Mouse (Mus musculus) ES-E14 (cell line): ENCODE results near the gene Pusl1. TPM values are rescaled to one million over a fixed set of nuclear protein-coding genes. Genes with fewer than 3 reads are reported as not detected.

Experiments used
- DNase-seq: peaks from one replicate; pipeline ENCODE4 v3.0.0-alpha.2; 2013; ENCODE audit warnings: low read depth, low spot score
- H3K27ac ChIP-seq: 2 replicates; pipeline ENCODE4 v1.5.1; 2012; ENCODE audit warnings: low read depth, mild to moderate bottlenecking, low read length, moderate library complexity, mixed read lengths; ENCODE audit not compliant: poor library complexity, insufficient read depth, severe bottlenecking
- H3K36me3 ChIP-seq: 2 replicates; pipeline ENCODE4 v1.6.1; 2012; ENCODE audit warnings: mild to moderate bottlenecking, low read length, moderate library complexity, mixed read lengths; ENCODE audit not compliant: control insufficient read depth, poor library complexity, insufficient read depth, severe bottlenecking
- H3K4me1 ChIP-seq, 2 experiments: fragments of 150-350 bp in 1 of 2; sonication (generic) in 1 of 2; 2 replicates each; pipeline ENCODE4 v1.6.1; 2012; ENCODE audit warnings: low read length in 2 of 2, mild to moderate bottlenecking in 1 of 2, mixed read lengths in 1 of 2; ENCODE audit not compliant: control insufficient read depth in 2 of 2, insufficient read depth in 2 of 2, poor library complexity in 1 of 2
- H3K4me3 ChIP-seq, 2 experiments: fragments of 150-350 bp in 1 of 2; sonication (generic) in 1 of 2; 2 replicates each; pipeline ENCODE4 v1.5.1; 2012; ENCODE audit warnings: low read length in 2 of 2, low read depth in 1 of 2, mild to moderate bottlenecking in 1 of 2, mixed read lengths in 1 of 2; ENCODE audit not compliant: insufficient read depth in 1 of 2, poor library complexity in 1 of 2, severe bottlenecking in 1 of 2
- H3K9ac ChIP-seq: 2 replicates; pipeline ENCODE4 v1.6.1; 2012; ENCODE audit warnings: low read depth, mild to moderate bottlenecking, low read length, mixed read lengths; ENCODE audit not compliant: poor library complexity, insufficient read depth, severe bottlenecking
- H3K9me3 ChIP-seq: fragments of 150-350 bp; sonication (generic); 2 replicates; pipeline ENCODE4 v1.6.1; 2012; ENCODE audit warnings: low read depth, mild to moderate bottlenecking, low read length; ENCODE audit not compliant: control insufficient read depth, insufficient read depth
- CHD2 ChIP-seq: IDR thresholded peaks from 2 replicates; pipeline ENCODE4 v1.6.1; 2014; ENCODE audit warnings: mild to moderate bottlenecking, low read depth, low read length, inconsistent platforms
- HCFC1 ChIP-seq: IDR thresholded peaks from 2 replicates; pipeline ENCODE4 v1.6.1; 2012; ENCODE audit warnings: low read length, inconsistent platforms, borderline replicate concordance; ENCODE audit not compliant: insufficient read depth
- MAFK ChIP-seq: IDR thresholded peaks from 2 replicates; pipeline ENCODE4 v1.6.1; 2014; ENCODE audit warnings: mild to moderate bottlenecking, low read depth, low read length, inconsistent platforms; ENCODE audit not compliant: insufficient read depth
- ZC3H11A ChIP-seq: IDR thresholded peaks from 2 replicates; pipeline ENCODE4 v1.6.1; 2012; ENCODE audit warnings: low read depth, mild to moderate bottlenecking, inconsistent platforms, low read length, borderline replicate concordance
- ZNF384 ChIP-seq: IDR thresholded peaks from 2 replicates; pipeline ENCODE4 v1.6.1; 2012; ENCODE audit warnings: low read depth, low read length, inconsistent platforms
- in situ Hi-C, 2 experiments: fragments of 600-800 bp; cut with MboI; formaldehyde crosslinking; loops; one replicate each; pipeline ENCODE4 v1.15.1; 2025; ENCODE audit warnings: low sequenced_read_pairs in 2 of 2, inconsistent platforms in 1 of 2; ENCODE audit not compliant: unreplicated experiment in 2 of 2
- total RNA-seq: library from RNA; depleted of rRNA; stranded (reverse); fragments of 300-350 nt; gene quantifications from 2 replicates; pipeline ENCODE4 v1.2.3, GENCODE M21; 2012

The Pusl1 gene
- total RNA-seq, 1 experiment: 62.2 TPM

DNA sequence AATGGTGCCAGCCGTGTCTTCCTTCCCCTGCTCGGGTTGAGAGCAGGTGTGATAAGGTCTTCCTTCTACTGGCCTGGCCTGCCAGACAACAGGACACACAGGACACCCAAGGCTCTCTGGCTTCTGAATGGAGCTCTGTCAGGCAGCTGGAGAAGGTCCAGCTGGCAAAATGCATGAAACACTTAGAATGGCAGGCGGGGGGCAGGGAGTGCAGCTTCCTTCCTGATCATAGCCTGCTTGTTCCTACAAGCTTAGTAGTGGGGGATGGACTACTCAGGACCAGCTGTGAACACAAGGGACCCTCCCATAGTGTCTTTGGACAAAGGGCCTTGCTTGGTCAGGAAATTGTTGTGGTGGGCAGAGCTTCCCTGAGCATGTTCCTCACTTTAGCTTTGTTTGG lies 9.6 kb upstream of the Pusl1 start:
- no peak for DNase-seq
- Histone ChIP-seq H3K4me3 (no peak overlapping the region), H3K9me3 (no peaks in the 10 kb centered on the region), H3K4me1 (no peaks in the 10 kb centered on the region), H3K9ac (no peak overlapping the region), H3K36me3 (peaks cover 35% of the 10 kb centered on the region), H3K27ac (no peak overlapping the region)
- in situ Hi-C loops: no loop called here
- TF ChIP-seq HCFC1 (no peak), MAFK (no peak), ZNF384 (no peak), CHD2 (no peak), ZC3H11A (no peak)

- H3K9ac ChIP-seq: no peak overlapping the region
- in situ Hi-C loops: no loop called here
- DNase-seq: no peak
- H3K4me1 ChIP-seq: peaks cover 0 to 6% of the 10 kb centered on the region in 2 experiments; a peak in 2 of 4 replicates
- TF ChIP-seq CHD2: no peak
- no peak for TF ChIP-seq ZNF384
- no peak for TF ChIP-seq ZC3H11A
- TF ChIP-seq MAFK: no peak
- TF ChIP-seq HCFC1: no peak
- no peaks in the 10 kb centered on the region for H3K9me3 ChIP-seq
- H3K27ac ChIP-seq: no peak overlapping the region
- no peak overlapping the region for H3K4me3 ChIP-seq
- peaks cover 32% of the 10 kb centered on the region for H3K36me3 ChIP-seq
Observed at GRCm38 (mm10) chr4:155899355-155899754, 7.8 kb upstream of the Pusl1 start.

- no peak for DNase-seq
- Histone ChIP-seq H3K9me3 (no peaks in the 10 kb centered on the region), H3K4me1 (peaks cover 8 to 13% of the 10 kb centered on the region in 2 experiments), H3K27ac (no peak overlapping the region), H3K4me3 (no peak overlapping the region), H3K9ac (no peak overlapping the region), H3K36me3 (peaks cover 32% of the 10 kb centered on the region)
- TF ChIP-seq MAFK: no peak
- in situ Hi-C loops: no loop called here
Observed at GRCm38 (mm10) chr4:155898318-155898717, 6.7 kb upstream of the Pusl1 start.

- in situ Hi-C loops: no loop called here
Observed at GRCm38 (mm10) chr4:155896461-155896860, 4.9 kb upstream of the Pusl1 start.

DNA sequence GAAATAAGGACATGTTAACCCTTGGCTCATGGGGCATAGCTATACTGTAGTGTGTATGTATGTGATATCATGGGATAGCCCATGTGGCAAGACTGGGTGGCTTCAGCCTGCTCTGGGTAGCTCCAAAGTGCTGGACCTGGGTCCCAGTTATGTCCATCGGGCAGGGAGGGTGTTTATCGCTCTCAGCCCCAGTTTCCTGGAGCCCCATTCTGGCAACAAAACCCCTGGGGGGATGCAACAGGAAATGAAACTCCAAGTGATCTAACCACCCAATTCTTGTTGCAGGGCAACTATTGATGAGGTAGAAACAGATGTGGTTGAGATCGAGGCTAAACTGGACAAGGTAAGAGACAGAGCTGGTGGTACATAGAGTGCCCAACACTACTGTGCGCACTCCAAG lies 4.2 kb upstream of the Pusl1 start:
- Histone ChIP-seq H3K9ac (no peak overlapping the region), H3K4me1 (peaks cover 12 to 14% of the 10 kb centered on the region in 2 experiments), H3K27ac (no peak overlapping the region), H3K9me3 (no peaks in the 10 kb centered on the region), H3K4me3 (peak overlapping the region in 1 of 2 experiments; percentile 72; a peak in 1 of 4 replicates), H3K36me3 (peaks cover 11% of the 10 kb centered on the region; the same call in 1 of the 2 replicates)
- TF ChIP-seq HCFC1 (no peak), CHD2 (no peak), MAFK (no peak), ZC3H11A (no peak), ZNF384 (no peak)
- in situ Hi-C loops: no loop called here
- no peak for DNase-seq

More at GRCm38 (mm10) chr4:155896461-155896860, 4.9 kb upstream of the Pusl1 start:
- TF ChIP-seq MAFK: no peak
- no peak for TF ChIP-seq CHD2
- H3K9me3 ChIP-seq: no peaks in the 10 kb centered on the region
- no peak overlapping the region for H3K27ac ChIP-seq
- H3K36me3 ChIP-seq: peaks cover 17% of the 10 kb centered on the region
- peaks cover 12 to 14% of the 10 kb centered on the region in 2 experiments for H3K4me1 ChIP-seq
- DNase-seq: no peak
- H3K9ac ChIP-seq: no peak overlapping the region
- H3K4me3 ChIP-seq: no peak overlapping the region
